Mouse (Mus musculus) adrenal gland (tissue): ENCODE results near the gene Exoc5.

Experiments used
- intact Hi-C: fragments of 180-260 bp; cut with DNase I; formaldehyde crosslinking; loops from one replicate; pipeline ENCODE4 v1.15.1; 2025

The Exoc5 gene

GRCm38 (mm10) chr14:49008399-49009189 is 57.9 kb downstream of the Exoc5 start:
- intact Hi-C loops = no loop called here

GRCm38 (mm10) chr14:49007979-49008378 is 58.5 kb downstream of the Exoc5 start:
- intact Hi-C loops = no loop called here

DNA sequence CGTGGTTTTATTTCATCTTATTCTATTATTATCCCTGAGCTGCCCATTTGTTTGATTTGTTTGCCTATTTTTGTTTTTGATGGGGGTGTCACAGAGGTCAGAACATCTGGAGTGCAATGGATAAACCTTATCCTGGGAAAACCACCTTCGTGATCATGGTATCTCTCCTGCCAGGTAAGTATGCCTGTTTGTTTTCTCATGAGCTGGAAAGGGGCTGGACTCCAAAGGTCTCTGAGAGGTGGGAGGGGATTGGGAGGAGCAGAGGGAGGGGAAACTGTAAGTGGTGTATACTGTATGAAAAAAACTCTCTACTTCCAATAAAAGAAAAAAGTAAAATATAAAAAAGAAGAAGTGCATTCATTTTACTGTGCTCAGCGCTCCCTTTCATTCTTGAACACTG is 64.8 kb downstream of the Exoc5 start:
- intact Hi-C loops = no loop called here

GRCm38 (mm10) chr14:48998795-48999194 is 67.7 kb downstream of the Exoc5 start:
- intact Hi-C loops = loop anchor here (10.0 kb wide), 1 partner anchor 474 kb away; no protein-coding TSS in a partner anchor

- intact Hi-C loops = loop anchor here (10.0 kb wide), 1 partner anchor 469 kb away; no protein-coding TSS in a partner anchor
Measured at GRCm38 (mm10) chr14:48993861-48994260, 72.6 kb downstream of the Exoc5 start.

DNA sequence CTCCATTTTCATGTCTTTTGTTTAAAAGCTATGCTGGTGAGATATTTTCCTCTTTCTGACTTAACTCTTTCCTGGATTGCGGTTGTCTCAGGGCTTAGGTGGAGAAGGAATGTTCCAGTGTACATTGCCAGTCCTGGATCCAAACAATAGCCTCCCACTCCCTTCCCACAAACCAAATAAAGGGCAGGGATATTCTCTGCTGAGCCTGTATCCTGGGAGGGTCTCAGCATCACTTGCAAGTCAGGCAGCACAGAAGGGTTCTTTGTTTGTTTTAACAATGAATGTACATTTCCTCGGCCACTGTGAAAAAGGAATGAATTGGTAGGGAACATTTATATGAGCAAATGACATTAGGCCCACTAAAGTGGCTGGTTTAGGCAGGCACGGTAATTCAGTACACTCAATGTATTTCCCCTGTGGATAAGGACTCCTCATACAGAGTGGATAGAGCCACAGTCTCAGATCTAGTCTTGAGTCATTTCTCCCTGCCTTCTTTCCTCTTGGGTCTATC is 74.3 kb downstream of the Exoc5 start:
- intact Hi-C loops = loop anchor here (10.0 kb wide), 1 partner anchor 467 kb away; no protein-coding TSS in a partner anchor

GRCm38 (mm10) chr14:48991144-48991522 is 75.3 kb downstream of the Exoc5 start:
- intact Hi-C loops = loop anchor here (10.0 kb wide), 1 partner anchor 466 kb away; no protein-coding TSS in a partner anchor

- intact Hi-C loops = loop anchor here (10.0 kb wide), 1 partner anchor 466 kb away; no protein-coding TSS in a partner anchor
Measured at GRCm38 (mm10) chr14:48990471-48991143, 75.8 kb downstream of the Exoc5 start.

DNA sequence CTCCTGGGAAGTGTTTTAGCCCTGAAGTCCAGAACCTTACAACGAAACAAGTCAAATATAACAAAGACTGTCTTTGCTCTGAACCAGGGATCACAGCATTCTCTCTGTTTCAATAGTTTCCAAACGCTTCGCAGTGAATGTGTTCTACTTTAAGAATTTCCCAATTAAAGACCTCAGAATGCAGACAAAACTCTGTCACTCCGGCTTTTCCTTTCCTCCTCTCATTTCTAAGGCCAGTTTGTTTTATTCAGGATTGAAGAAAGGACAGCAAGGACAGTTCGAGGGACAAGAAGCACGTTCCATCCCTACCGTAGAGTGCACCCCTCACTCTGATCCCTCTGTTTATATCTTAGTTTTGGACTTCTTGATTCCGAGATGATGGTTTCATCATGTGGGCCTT is 76.6 kb downstream of the Exoc5 start:
- intact Hi-C loops = loop anchor here (10.0 kb wide), 2 partner anchors 465 to 615 kb away; no protein-coding TSS in a partner anchor

DNA sequence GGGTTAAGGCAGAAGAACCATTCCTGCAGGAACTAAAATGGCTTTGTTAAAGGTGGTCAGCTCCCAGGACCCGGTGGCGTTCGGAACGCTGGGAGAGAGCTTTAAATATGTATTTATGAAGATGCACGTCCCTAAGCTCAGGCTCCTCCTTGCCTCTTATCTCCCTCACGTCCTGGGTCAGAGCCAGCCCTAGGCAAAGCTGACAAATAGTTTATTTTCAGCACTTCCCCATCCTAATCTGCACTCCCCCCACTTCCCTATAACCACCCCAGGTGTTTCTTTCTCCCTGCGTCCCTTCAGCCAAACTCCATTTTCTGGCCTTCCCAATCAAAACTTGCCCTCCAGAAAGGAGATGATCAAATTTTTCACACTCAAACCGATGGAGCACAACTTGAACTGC is 80.2 kb downstream of the Exoc5 start:
- intact Hi-C loops = loop anchor here (10.0 kb wide), 1 partner anchor 611 kb away; no protein-coding TSS in a partner anchor

- intact Hi-C loops = loop anchor here (10.0 kb wide), 1 partner anchor 611 kb away; no protein-coding TSS in a partner anchor
Measured at GRCm38 (mm10) chr14:48985673-48986072, 80.8 kb downstream of the Exoc5 start.

DNA sequence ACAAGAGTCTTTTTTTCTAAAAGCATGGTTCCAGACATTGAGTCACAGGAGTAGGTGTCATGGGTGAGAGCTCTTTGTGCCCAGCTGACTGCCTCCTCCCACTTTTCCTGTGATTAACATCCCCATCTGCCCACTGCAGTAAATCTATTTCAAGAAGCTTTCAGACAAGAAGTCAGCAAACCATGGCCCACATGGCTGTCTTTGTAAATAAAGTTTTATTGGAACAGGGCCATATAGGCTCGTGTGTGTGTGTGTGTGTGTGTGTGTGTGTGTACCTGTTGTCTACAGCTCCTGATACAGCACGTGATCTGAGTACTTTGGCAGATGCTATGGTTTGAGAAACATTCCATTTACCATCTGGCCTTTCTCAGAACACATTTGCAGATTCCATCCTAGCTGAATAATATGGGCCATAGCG is 87.5 kb downstream of the Exoc5 start:
- intact Hi-C loops = no loop called here

DNA sequence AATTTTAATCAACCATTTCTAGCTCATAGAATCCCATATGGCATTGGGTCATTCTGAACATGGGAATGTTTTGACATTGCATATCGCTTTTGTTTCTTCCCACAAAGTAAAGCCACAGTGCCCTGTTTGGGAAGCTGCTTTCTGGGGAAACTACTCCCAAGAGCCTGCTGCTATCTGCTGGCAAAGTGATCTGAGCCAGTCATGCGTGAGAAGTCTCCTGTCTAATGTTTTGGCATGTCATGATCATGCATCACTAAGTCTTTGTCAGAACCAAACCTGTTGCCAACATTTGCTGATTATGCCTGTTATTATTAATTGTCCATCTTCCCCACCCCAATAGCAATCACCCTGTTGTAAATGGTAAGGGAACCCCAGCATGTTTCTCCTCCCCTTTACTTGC is 94.9 kb downstream of the Exoc5 start:
- intact Hi-C loops = no loop called here

DNA sequence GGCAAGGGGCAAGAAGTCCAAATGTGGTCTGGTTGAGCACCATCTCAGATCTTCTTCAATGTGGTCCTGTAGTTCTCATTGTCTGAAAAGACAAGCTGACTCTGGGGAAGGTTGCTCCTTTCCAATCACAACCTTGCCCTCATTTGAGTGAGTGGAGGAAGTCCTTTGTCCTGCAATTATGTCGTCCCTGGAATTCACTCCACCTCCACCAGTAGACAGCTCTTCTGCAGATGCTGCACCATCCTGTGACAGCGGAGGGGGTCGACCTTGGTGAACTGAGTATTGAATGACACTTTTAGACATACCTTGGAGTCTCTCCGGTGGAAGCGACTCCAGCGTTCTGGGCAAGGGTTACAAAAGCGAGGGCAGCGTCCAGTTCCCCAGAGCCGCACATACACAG is 97.8 kb downstream of the Exoc5 start:
- intact Hi-C loops = no loop called here
